Comparison of ENCODE assay signal across 18 mouse cellular contexts in genomic region chr13:32769960-32770359, GRCm38 (mm10). TPM values are rescaled to one million over a fixed set of nuclear protein-coding genes. Genes with fewer than 3 reads are reported as not detected.
DNase-seq lines count a peak whose midpoint lies in the region; ATAC-seq lines count a peak whose summit lies in the region.
"Had no signal": no experiment of that assay in that cellular context is flagged by ENCODE, and none has a peak within 500 bp of the region (broad histone marks: within the 10 kb centered on the region; RNA-seq: fewer than 3 reads in every experiment).

No protein-coding gene starts in this region.

- H3K27me3 ChIP-seq in heart, embryonic 16.5 days (ENCODE audit: control insufficient read depth, insufficient read depth, low read length): no peaks in the 10 kb centered on the region
- 0 out of 2 replicates have a peak, but pooled peaks cover 13% of the 10 kb centered on the region for H3K27me3 ChIP-seq in limb, embryonic 13.5 days
- no peaks in the 10 kb centered on the region for H3K27me3 ChIP-seq in forebrain, embryonic 15.5 days
- H3K27me3 ChIP-seq: hindbrain, embryonic 13.5 days; midbrain, embryonic 13.5 days had no signal

- peak; percentile 77 for ATAC-seq in heart, embryonic 16.5 days (replicated peaks; ENCODE audit: extremely low read depth, insufficient read depth, low FRiP score)
- ATAC-seq in limb, embryonic 13.5 days (ENCODE audit: low FRiP score, low read depth): peak; percentile 72
- ATAC-seq in forebrain, embryonic 15.5 days (replicated peaks): no peak
- ATAC-seq: forebrain, embryonic 16.5 days; intestine, embryonic 16.5 days; midbrain, embryonic 13.5 days had no signal

- no peak overlapping the region for H3K4me3 ChIP-seq in heart, embryonic 16.5 days (ENCODE audit: low read length)
- no peak overlapping the region for H3K4me3 ChIP-seq in limb, embryonic 13.5 days
- no peak overlapping the region for H3K4me3 ChIP-seq in forebrain, embryonic 15.5 days
- H3K4me3 ChIP-seq: hindbrain, embryonic 13.5 days; midbrain, embryonic 13.5 days had no signal

- H3K9me3 ChIP-seq in heart, embryonic 16.5 days (replicated peaks; ENCODE audit: control insufficient read depth, low read length): no peaks in the 10 kb centered on the region
- H3K9me3 ChIP-seq in limb, embryonic 13.5 days: no peaks in the 10 kb centered on the region
- H3K9me3 ChIP-seq in forebrain, embryonic 15.5 days: no peaks in the 10 kb centered on the region
- H3K9me3 ChIP-seq: hindbrain, embryonic 13.5 days; midbrain, embryonic 13.5 days had no signal

- no peak overlapping the region for H3K4me2 ChIP-seq in heart, embryonic 16.5 days (ENCODE audit: low read depth, low read length)
- H3K4me2 ChIP-seq in limb, embryonic 13.5 days (replicated peaks): no peak overlapping the region
- no peak overlapping the region for H3K4me2 ChIP-seq in forebrain, embryonic 15.5 days (replicated peaks)
- H3K4me2 ChIP-seq: hindbrain, embryonic 13.5 days; midbrain, embryonic 13.5 days had no signal

- H3K36me3 ChIP-seq in heart, embryonic 16.5 days (ENCODE audit: control insufficient read depth, insufficient read depth): no peaks in the 10 kb centered on the region
- no peaks in the 10 kb centered on the region for H3K36me3 ChIP-seq in limb, embryonic 13.5 days
- no peaks in the 10 kb centered on the region for H3K36me3 ChIP-seq in forebrain, embryonic 15.5 days
- H3K36me3 ChIP-seq: hindbrain, embryonic 13.5 days; midbrain, embryonic 13.5 days had no signal

- H3K4me1 ChIP-seq in heart, embryonic 16.5 days (ENCODE audit: control insufficient read depth, insufficient read depth, low read length): peaks cover 15% of the 10 kb centered on the region
- H3K4me1 ChIP-seq in limb, embryonic 13.5 days: peaks cover 11% of the 10 kb centered on the region
- H3K4me1 ChIP-seq in forebrain, embryonic 15.5 days: no peaks in the 10 kb centered on the region
- H3K4me1 ChIP-seq: hindbrain, embryonic 13.5 days; midbrain, embryonic 13.5 days had no signal

- intact Hi-C loops in heart, postnatal 25 days (cut with DNase I): loop anchor here (5.0 kb wide), 1 partner anchor 307 kb away; the partner anchor contains the start of gene Serpinb1b

- H3K27ac ChIP-seq in heart, embryonic 16.5 days (ENCODE audit: low read length): peak overlapping the region; percentile 51
- no peak overlapping the region for H3K27ac ChIP-seq in limb, embryonic 13.5 days
- no peak overlapping the region for H3K27ac ChIP-seq in forebrain, embryonic 15.5 days (replicated peaks)
- H3K27ac ChIP-seq: hindbrain, embryonic 13.5 days; midbrain, embryonic 13.5 days had no signal

- 4% methylated on average over 3 of the region's 3 CpGs for WGBS in heart, embryonic 16.5 days
- WGBS in limb, embryonic 13.5 days: 13% methylated on average over 3 of the region's 3 CpGs
- 18% methylated on average over 3 of the region's 3 CpGs for WGBS in forebrain, embryonic 15.5 days

- peak; percentile 4 to 6 for DNase-seq in cerebellum, postnatal 14 days
- DNase-seq in cerebellum, postnatal 4 days (ENCODE audit: low spot score in 2 of 2): no peak
- no peak for DNase-seq in heart, postnatal 25 days (ENCODE audit: low spot score)
- peak; percentile 9 for DNase-seq in 3T3-L1 (ENCODE audit: low read depth, low spot score)
- DNase-seq in layer of hippocampus, adult 9-11 months: no peak
- DNase-seq: adrenal gland, postnatal 36 days; gastrocnemius, postnatal 36 days; lung, postnatal 36 days had no signal

- H3K9ac ChIP-seq in heart, embryonic 16.5 days (ENCODE audit: low read length): no peak overlapping the region
- H3K9ac ChIP-seq in limb, embryonic 13.5 days: no peak overlapping the region
- no peak overlapping the region for H3K9ac ChIP-seq in forebrain, embryonic 15.5 days (replicated peaks)
- H3K9ac ChIP-seq: hindbrain, embryonic 13.5 days; midbrain, embryonic 13.5 days had no signal

RNA-seq across cellular contexts. Expression of gene Mylk4, which starts 13.8 kb away (rescaled TPM):
- polyA plus RNA-seq in heart, embryonic 16.5 days (2015; fragmentation: Nextera tagmentation; extraction: Ambion mirVana): 1.3 and 1.7 TPM in 2 replicates
- 100 to 1,000 TPM; 303 to 406 TPM for total RNA-seq in heart, postnatal 25 days (2021)
- polyA plus RNA-seq in limb, embryonic 13.5 days (2015; fragmentation: Nextera tagmentation; extraction: Ambion mirVana): 4.7 and 5.1 TPM in 2 replicates
- 0.06 TPM in 1 of 2 replicates, not detected in the other for polyA plus RNA-seq in forebrain, embryonic 15.5 days (2015; fragmentation: Nextera tagmentation; extraction: Ambion mirVana)
- total RNA-seq: adrenal gland, postnatal 36 days; common myeloid progenitor, adult 5-6 weeks had no signal
- polyA plus RNA-seq: forebrain, embryonic 16.5 days; intestine, embryonic 16.5 days had no signal

RNA-seq across cellular contexts. Expression of gene Wrnip1, which starts 31.9 kb away (rescaled TPM):
- polyA plus RNA-seq in heart, embryonic 16.5 days (2015; fragmentation: Nextera tagmentation; extraction: Ambion mirVana): 19.7 and 24.8 TPM in 2 replicates
- 10 to 100 TPM; 18.5 to 27.1 TPM for total RNA-seq in heart, postnatal 25 days (2021)
- polyA plus RNA-seq in limb, embryonic 13.5 days (2015; fragmentation: Nextera tagmentation; extraction: Ambion mirVana): 23.7 and 24.1 TPM in 2 replicates
- polyA plus RNA-seq in forebrain, embryonic 15.5 days (2015; fragmentation: Nextera tagmentation; extraction: Ambion mirVana): 37.6 and 39.3 TPM in 2 replicates

RNA-seq across cellular contexts. Expression of gene D930007J09Rik, which starts 32.7 kb away (rescaled TPM):
- polyA plus RNA-seq in heart, embryonic 16.5 days (2015; fragmentation: Nextera tagmentation; extraction: Ambion mirVana): not detected in 2 replicates
- not detected for total RNA-seq in heart, postnatal 25 days (2021)
- polyA plus RNA-seq in limb, embryonic 13.5 days (2015; fragmentation: Nextera tagmentation; extraction: Ambion mirVana): not detected in 2 replicates
- not detected in 2 replicates for polyA plus RNA-seq in forebrain, embryonic 15.5 days (2015; fragmentation: Nextera tagmentation; extraction: Ambion mirVana)
- total RNA-seq: adrenal gland, postnatal 36 days; common myeloid progenitor, adult 5-6 weeks; gastrocnemius, postnatal 36 days had no signal
- polyA plus RNA-seq: forebrain, embryonic 16.5 days; hindbrain, embryonic 13.5 days; intestine, embryonic 16.5 days; liver, embryonic 16.5 days; midbrain, embryonic 13.5 days; thymus, postnatal 0 days had no signal

Comparison
In these comparisons a context has a peak if more than half of its experiments do, and no peak if none do; other contexts are left out.
1. DNase-seq: peak in cerebellum, postnatal 14 days (2 of 2) and 3T3-L1 (single experiment); none in cerebellum, postnatal 4 days (0 of 2), heart, postnatal 25 days (single experiment) and layer of hippocampus, adult 9-11 months (single experiment).